Mouse (Mus musculus): Measurements from ENCODE around the gene Brap. TPM values are rescaled to one million over a fixed set of nuclear protein-coding genes. Genes with fewer than 3 reads are reported as not detected.

Brap gene
- total RNA-seq, 2 experiments from 2014 or later, result 26.3 to 42.6 TPM

DNA sequence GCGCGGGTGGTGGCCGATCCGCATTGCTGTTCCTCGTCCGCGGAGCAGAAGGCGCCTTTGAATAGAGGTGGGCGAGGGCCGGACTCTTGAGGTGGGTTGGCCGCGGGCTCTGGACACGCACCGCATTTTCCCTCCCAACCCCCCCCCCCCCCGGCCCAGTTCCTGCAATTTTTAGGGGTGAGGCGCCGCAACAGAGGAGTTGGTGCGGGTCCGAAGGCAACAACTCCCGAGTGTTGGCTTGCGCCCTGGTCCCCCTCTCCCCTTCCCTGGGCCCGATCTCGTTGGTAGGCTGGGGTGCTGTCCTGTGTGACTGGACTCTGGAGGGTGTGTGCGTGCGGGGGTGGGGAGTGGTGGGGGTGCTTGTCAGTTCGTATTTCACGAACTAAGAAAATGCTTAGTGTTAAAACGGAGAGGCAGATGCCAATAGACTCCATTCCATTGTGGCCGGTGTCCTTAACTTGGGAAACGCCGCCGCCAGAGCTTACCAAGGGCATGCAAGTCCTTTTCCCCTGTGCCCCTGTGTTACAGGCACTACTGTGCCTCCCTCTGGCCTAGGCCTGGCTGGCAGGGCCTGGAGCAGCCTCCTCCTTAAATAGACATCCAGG lies 52.7 kb downstream of the Brap start:
- peak; percentile 26 for ATAC-seq (replicated peaks; ENCODE audit: poor library complexity)

DNA sequence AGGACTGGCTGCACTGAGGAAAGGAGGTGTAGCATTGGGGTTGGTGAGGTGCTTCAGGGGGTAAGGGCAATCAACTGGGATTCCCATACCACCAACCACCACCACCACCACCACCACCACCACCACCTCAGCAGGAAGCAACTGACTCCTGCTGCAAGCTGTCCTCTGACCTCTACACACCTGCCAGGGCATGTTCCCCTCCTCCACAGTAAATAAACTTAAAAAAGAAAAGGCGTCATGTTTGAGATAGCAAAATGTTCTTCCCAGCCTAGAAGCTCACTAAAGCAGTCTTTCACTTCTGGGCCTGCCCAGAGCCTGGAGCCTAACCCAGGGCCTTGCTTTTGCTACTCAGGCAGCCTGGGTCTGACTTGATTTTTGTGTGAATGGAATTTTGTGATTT lies 54.0 kb downstream of the Brap start:
- no peak for ATAC-seq (replicated peaks; ENCODE audit: poor library complexity)

DNA sequence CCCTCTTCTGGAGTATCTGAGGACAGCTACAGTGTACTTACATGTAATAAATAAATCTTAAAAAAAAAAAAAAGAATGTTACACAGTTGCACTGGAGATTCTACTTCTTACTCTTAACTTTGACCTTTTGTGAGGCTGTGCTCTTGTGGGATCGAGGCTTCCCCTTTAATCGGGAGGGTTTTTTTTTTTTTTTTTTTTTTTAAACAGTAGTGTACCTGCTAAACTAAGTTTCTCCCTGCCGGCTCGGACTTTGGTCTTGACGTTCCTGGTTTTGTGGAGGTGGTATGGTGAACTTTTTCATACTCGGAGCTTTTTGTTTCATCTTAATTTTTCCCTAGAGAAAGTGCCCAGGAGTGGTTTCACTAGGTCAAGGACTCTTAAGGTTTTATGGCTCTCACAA lies 54.6 kb downstream of the Brap start:
- no peak for ATAC-seq (replicated peaks; ENCODE audit: poor library complexity)

DNA sequence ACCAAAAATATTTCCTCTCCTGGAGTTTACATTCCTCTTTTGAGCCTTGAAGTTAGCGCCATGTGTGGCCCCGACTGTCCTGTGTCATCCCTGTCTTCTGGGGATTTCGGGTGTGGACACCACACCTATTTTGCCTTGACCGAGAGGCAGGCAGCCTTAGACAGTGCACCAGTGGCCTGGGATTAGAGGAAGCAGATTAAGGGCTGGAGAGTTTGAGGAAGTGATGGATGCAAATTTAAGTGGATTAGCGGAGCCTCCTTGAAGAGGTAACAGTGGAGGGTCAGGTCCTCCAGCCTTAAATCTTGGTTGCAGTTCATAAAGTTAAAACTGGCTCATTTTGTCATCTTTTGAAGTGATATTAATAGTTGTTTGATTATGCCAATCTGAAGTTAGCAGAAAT lies 58.1 kb downstream of the Brap start:
- no peak for ATAC-seq (replicated peaks; ENCODE audit: poor library complexity)

DNA sequence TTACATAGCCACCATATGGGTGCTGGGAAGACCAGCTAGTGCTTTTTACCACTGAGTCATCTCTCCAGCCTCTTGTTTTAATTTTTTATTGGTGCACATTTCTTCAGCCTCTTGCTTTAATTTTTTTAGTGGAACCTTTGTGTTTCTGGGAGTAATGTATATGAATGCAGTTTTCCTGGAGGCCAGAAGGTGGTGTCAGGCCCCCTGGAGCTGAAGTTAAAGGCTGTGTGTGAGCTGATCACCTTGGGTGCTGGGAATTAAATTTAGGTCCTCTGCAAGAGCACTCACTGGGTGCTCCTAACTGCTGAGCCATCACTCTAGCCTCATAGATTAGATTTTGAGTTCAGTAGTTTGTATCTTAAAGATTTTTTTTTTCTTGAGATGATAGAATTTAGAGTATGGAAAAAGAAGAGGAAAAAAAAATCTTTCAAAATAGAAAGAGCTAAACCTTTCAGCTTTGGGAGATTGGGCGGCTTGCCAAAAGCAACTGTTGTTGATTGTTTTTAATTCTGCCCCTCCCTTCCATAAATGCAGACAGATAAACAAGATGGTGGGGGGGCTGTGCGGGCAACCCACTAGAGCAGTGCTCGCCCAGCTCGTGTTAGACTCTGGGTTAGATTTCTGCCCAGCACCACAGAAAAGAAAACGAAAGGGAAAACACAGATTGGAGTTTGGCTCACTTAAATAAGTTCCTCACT lies 60.7 kb downstream of the Brap start:
- ATAC-seq (replicated peaks; ENCODE audit: poor library complexity), result peak; percentile 66

DNA sequence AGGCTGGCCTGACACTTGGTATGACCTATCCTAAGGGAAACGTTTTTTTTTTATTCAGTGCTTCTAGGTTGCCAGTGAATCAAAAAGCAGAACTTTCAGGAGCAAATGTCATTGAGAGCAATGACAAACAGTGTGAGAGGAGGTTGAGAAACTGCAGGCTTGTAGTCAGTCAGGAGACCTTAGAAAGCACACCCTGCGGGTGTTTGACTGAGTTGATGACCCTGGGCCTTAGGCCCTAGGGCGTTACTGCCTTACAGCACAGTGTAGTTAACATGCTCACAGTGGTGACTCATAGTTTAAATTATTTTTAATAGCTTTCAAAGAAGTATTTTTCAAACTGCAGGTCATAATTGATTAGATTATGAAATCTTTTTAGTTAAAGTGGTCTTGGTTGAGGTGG lies 61.5 kb downstream of the Brap start:
- peak; percentile 64 for ATAC-seq (replicated peaks; ENCODE audit: poor library complexity)

DNA sequence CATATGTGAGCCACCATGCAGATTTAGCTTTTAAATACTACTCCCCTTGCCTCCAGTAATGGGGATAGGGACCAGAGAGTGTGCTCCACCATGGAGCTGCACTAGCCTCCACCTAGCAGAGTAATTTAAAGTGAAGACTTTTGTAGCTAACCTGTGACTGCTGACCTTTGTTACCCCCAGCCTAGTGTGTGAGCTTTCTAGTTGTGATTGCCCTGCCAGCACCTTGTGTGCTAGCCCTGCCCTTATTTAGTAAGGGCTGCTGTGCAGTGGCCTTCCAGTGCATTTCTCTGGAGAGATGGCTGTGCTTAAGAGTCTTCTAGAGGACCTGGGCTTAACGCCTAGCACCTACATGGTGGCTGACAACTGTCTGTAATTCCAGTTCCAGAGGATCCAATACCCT lies 64.3 kb downstream of the Brap start:
- no peak for ATAC-seq (replicated peaks; ENCODE audit: poor library complexity)

DNA sequence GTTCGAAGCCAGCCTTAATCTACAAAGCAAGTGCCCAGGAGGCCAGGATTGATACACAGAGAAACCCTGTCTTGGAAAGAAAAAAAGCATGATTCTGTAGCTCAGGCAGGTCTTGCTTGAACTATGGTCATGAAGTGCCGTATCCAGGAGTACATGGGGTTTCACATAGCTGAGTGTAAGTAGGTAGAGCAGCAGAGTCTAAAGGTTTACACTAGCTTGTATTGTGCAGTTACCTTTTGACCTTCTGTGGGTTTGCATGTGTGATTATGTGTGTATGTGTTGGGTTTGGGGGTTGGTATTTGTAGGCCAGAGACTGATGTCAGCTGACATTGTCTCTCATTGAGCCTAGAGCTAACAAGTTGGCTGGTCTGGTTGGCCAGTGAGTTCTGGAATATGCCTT lies 69.7 kb downstream of the Brap start:
- no peak for ATAC-seq (replicated peaks; ENCODE audit: poor library complexity)

DNA sequence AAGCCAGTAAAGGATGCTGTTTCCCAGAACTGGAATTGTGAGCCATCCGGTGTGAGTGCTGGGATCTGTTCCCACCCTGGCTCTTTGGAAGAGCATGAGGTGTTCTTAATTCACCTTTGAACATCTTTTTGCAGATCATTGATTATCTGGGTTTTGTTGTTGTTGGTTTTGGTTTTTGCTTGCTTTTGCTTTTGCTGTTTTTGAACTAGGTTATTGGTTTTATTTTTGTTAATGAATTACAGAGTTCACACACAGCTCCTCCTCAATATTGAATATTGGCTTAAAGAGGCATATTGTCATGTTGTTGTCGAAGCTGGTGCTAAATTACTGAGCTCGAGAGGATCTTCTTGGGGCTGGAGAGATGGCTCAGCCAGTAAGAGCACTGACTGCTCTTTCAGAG lies 76.3 kb downstream of the Brap start:
- ATAC-seq (replicated peaks; ENCODE audit: poor library complexity), result no peak

Other genes with a start within 250 kb of the Brap start
- gene Tmem116, start 208.7 kb upstream of the Brap start, total RNA-seq (2015), result 0.34 TPM in 1 of 2 replicates, not detected in the other
- 0.34 and 0.42 TPM in 2 replicates for gene Tmem116, start 208.7 kb upstream of the Brap start, total RNA-seq (2017)
- 225 and 238 TPM in 2 replicates for gene Erp29, start 208.1 kb upstream of the Brap start, total RNA-seq (2015)
- 1,016 and 1,033 TPM in 2 replicates for gene Erp29, start 208.1 kb upstream of the Brap start, total RNA-seq (2017)
- 0.05 TPM in 1 of 2 replicates, not detected in the other for gene Adam1b, start 157.1 kb upstream of the Brap start, total RNA-seq (2015)
- gene Adam1b, start 157.1 kb upstream of the Brap start, total RNA-seq (2017), result 0.25 TPM in 1 of 2 replicates, not detected in the other
- gene Adam1a, start 115.1 kb upstream of the Brap start, total RNA-seq (2015), result 1.5 and 2.0 TPM in 2 replicates
- gene Adam1a, start 115.1 kb upstream of the Brap start, total RNA-seq (2017), result 1.2 and 2.3 TPM in 2 replicates
- not detected in 2 replicates for gene Gm42878, start 115.1 kb upstream of the Brap start, total RNA-seq (2015)
- 0.08 TPM in 1 of 2 replicates, not detected in the other for gene Gm42878, start 115.1 kb upstream of the Brap start, total RNA-seq (2017)
- 102 TPM in 2 replicates for gene Mapkapk5, start 114.7 kb upstream of the Brap start, total RNA-seq (2015)
- gene Mapkapk5, start 114.7 kb upstream of the Brap start, total RNA-seq (2017), result 115 and 127 TPM in 2 replicates
- gene Aldh2, start 66.7 kb upstream of the Brap start, total RNA-seq (2015), result 96.3 and 108 TPM in 2 replicates
- gene Aldh2, start 66.7 kb upstream of the Brap start, total RNA-seq (2017), result 388 and 445 TPM in 2 replicates
- gene Acad12, start 41.6 kb upstream of the Brap start, total RNA-seq (2015), result 4.1 and 4.5 TPM in 2 replicates
- 1.5 and 4.2 TPM in 2 replicates for gene Acad12, start 41.6 kb upstream of the Brap start, total RNA-seq (2017)
- 2.2 and 3.0 TPM in 2 replicates for gene Acad10, start within 50 bp of the Brap start, total RNA-seq (2015)
- 2.1 and 2.4 TPM in 2 replicates for gene Acad10, start within 50 bp of the Brap start, total RNA-seq (2017)
- gene Atxn2, start 50.8 kb downstream of the Brap start, total RNA-seq (2015), result 67.4 and 85.0 TPM in 2 replicates
- 30.1 and 49.8 TPM in 2 replicates for gene Atxn2, start 50.8 kb downstream of the Brap start, total RNA-seq (2017)
- gene Sh2b3, start 177.1 kb downstream of the Brap start, total RNA-seq (2015), result 28.2 and 31.7 TPM in 2 replicates
- 13.5 and 13.6 TPM in 2 replicates for gene Sh2b3, start 177.1 kb downstream of the Brap start, total RNA-seq (2017)
- 0.35 and 1.7 TPM in 2 replicates for gene Pheta1, start 188.4 kb downstream of the Brap start, total RNA-seq (2015)
- gene Pheta1, start 188.4 kb downstream of the Brap start, total RNA-seq (2017), result 1.6 and 2.4 TPM in 2 replicates

All from megakaryocyte progenitor cell, adult 5-6 weeks (primary cell).